Mouse (Mus musculus) CH12.LX (cell line): Measurements from ENCODE around the gene Ncoa3.

Experiments
- CTCF ChIP-seq, 2 experiments: IDR thresholded peaks in 1 of 2; conservative IDR thresholded peaks in 1 of 2; 2 replicates each; pipeline ENCODE4 v1.5.1; 2011 to 2012; ENCODE audit warnings: low read depth in 2 of 2, low read length in 2 of 2, improper control_type of control experiment in 1 of 2, inconsistent platforms in 1 of 2, mild to moderate bottlenecking in 1 of 2, moderate library complexity in 1 of 2
- JUND ChIP-seq: conservative IDR thresholded peaks from 2 replicates; pipeline ENCODE4 v1.6.1; 2011; ENCODE audit warnings: low read depth, low read length, improper control_type of control experiment
- MEF2A ChIP-seq: IDR thresholded peaks from 2 replicates; pipeline ENCODE4 v1.6.1; 2014; ENCODE audit warnings: low read depth, mild to moderate bottlenecking, inconsistent platforms, low read length, improper control_type of control experiment, borderline replicate concordance
- MXI1 ChIP-seq: IDR thresholded peaks from 2 replicates; pipeline ENCODE4 v1.6.1; 2011; ENCODE audit warnings: mild to moderate bottlenecking, low read depth, low read length, improper control_type of control experiment
- POLR2A ChIP-seq: IDR thresholded peaks from 2 replicates; pipeline ENCODE4 v1.6.1; 2011; ENCODE audit warnings: low read depth, mild to moderate bottlenecking, improper control_type of control experiment, low read length

- TF ChIP-seq MEF2A (no peak), CTCF (conservative IDR thresholded peaks at IDR 0.05 in 1 of 2, IDR thresholded peaks at IDR 0.05 in 1 of 2; ENCODE audit: low read depth in 2 of 2, low read length in 2 of 2) (no peak), POLR2A (no peak), JUND (no peak), MXI1 (no peak)
These were observed 120.5 kb downstream of the Ncoa3 start for GRCm38 (mm10) chr2:166112986-166113385.
